Mouse (Mus musculus): ENCODE data around the gene Pde6h. TPM values are rescaled to one million over a fixed set of nuclear protein-coding genes. Genes with fewer than 3 reads are reported as not detected.

The Pde6h gene
- polyA plus RNA-seq, 1 experiment from 2014 or later: not detected

- Histone ChIP-seq H3K9ac (replicated peaks; ENCODE audit: low read length) (no peak overlapping the region), H3K36me3 (ENCODE audit: control insufficient read depth, insufficient read depth, low read length) (no peaks in the 10 kb centered on the region), H3K9me3 (ENCODE audit: control insufficient read depth, low read length) (no peaks in the 10 kb centered on the region), H3K4me1 (ENCODE audit: control insufficient read depth, insufficient read depth, low read length) (peaks cover 4% of the 10 kb centered on the region; the same call in 1 of the 2 replicates), H3K27me3 (ENCODE audit: control insufficient read depth, insufficient read depth, low read length) (no peaks in the 10 kb centered on the region), H3K27ac (replicated peaks; ENCODE audit: low read depth, low read length) (no peak overlapping the region), H3K4me2 (ENCODE audit: low read length) (no peak overlapping the region), H3K4me3 (replicated peaks; ENCODE audit: low read depth, low read length) (no peak overlapping the region)
- DNase-seq (no peak), ATAC-seq (ENCODE audit: low FRiP score, low TSS enrichment) (no peak)
- 61% methylated on average over 7 of the region's 7 CpGs for WGBS
Measured at GRCm38 (mm10) chr6:136934068-136934467, 10.4 kb downstream of the Pde6h start.

GRCm38 (mm10) chr6:136935233-136935632 lies 11.6 kb downstream of the Pde6h start:
- Histone ChIP-seq H3K36me3 (ENCODE audit: control insufficient read depth, insufficient read depth, low read length) (no peaks in the 10 kb centered on the region), H3K4me2 (ENCODE audit: low read length) (no peak overlapping the region), H3K27ac (replicated peaks; ENCODE audit: low read depth, low read length) (no peak overlapping the region), H3K9ac (replicated peaks; ENCODE audit: low read length) (no peak overlapping the region), H3K4me3 (replicated peaks; ENCODE audit: low read depth, low read length) (no peak overlapping the region), H3K4me1 (ENCODE audit: control insufficient read depth, insufficient read depth, low read length) (peaks cover 4% of the 10 kb centered on the region; the same call in 1 of the 2 replicates), H3K9me3 (ENCODE audit: control insufficient read depth, low read length) (no peaks in the 10 kb centered on the region), H3K27me3 (ENCODE audit: control insufficient read depth, insufficient read depth, low read length) (no peaks in the 10 kb centered on the region)
- DNase-seq (peak; percentile 59), ATAC-seq (ENCODE audit: low FRiP score, low TSS enrichment) (no peak)
- WGBS: 64% methylated on average over 3 of the region's 3 CpGs

GRCm38 (mm10) chr6:136936361-136936760 lies 12.7 kb downstream of the Pde6h start:
- Histone ChIP-seq H3K4me2 (ENCODE audit: low read length) (no peak overlapping the region), H3K9ac (replicated peaks; ENCODE audit: low read length) (no peak overlapping the region), H3K27ac (replicated peaks; ENCODE audit: low read depth, low read length) (no peak overlapping the region), H3K9me3 (ENCODE audit: control insufficient read depth, low read length) (no peaks in the 10 kb centered on the region), H3K4me1 (ENCODE audit: control insufficient read depth, insufficient read depth, low read length) (peaks cover 5% of the 10 kb centered on the region; the same call in 1 of the 2 replicates), H3K27me3 (ENCODE audit: control insufficient read depth, insufficient read depth, low read length) (no peaks in the 10 kb centered on the region), H3K4me3 (replicated peaks; ENCODE audit: low read depth, low read length) (no peak overlapping the region), H3K36me3 (ENCODE audit: control insufficient read depth, insufficient read depth, low read length) (no peaks in the 10 kb centered on the region)
- ATAC-seq (ENCODE audit: low FRiP score, low TSS enrichment): no peak
- 87% methylated on average over 9 of the region's 9 CpGs for WGBS
- DNase-seq: no peak

GRCm38 (mm10) chr6:136937117-136937516 lies 13.5 kb downstream of the Pde6h start:
- H3K27me3 ChIP-seq (ENCODE audit: control insufficient read depth, insufficient read depth, low read length): no peaks in the 10 kb centered on the region
- peaks cover 7% of the 10 kb centered on the region; the same call in 1 of the 2 replicates for H3K4me1 ChIP-seq (ENCODE audit: control insufficient read depth, insufficient read depth, low read length)
- ATAC-seq (ENCODE audit: low FRiP score, low TSS enrichment): no peak
- H3K36me3 ChIP-seq (ENCODE audit: control insufficient read depth, insufficient read depth, low read length): no peaks in the 10 kb centered on the region
- no peaks in the 10 kb centered on the region for H3K9me3 ChIP-seq (ENCODE audit: control insufficient read depth, low read length)
- H3K4me3 ChIP-seq (replicated peaks; ENCODE audit: low read depth, low read length): no peak overlapping the region
- 89% methylated on average over 3 of the region's 3 CpGs for WGBS
- no peak overlapping the region for H3K9ac ChIP-seq (replicated peaks; ENCODE audit: low read length)
- H3K4me2 ChIP-seq (ENCODE audit: low read length): no peak overlapping the region
- no peak for DNase-seq
- no peak overlapping the region for H3K27ac ChIP-seq (replicated peaks; ENCODE audit: low read depth, low read length)

GRCm38 (mm10) chr6:136938331-136939126 lies 14.9 kb downstream of the Pde6h start:
- Histone ChIP-seq H3K9me3 (ENCODE audit: control insufficient read depth, low read length) (no peaks in the 10 kb centered on the region), H3K4me2 (ENCODE audit: low read length) (no peak overlapping the region), H3K4me1 (ENCODE audit: control insufficient read depth, insufficient read depth, low read length) (peaks cover 7% of the 10 kb centered on the region; the same call in 1 of the 2 replicates), H3K4me3 (replicated peaks; ENCODE audit: low read depth, low read length) (no peak overlapping the region), H3K36me3 (ENCODE audit: control insufficient read depth, insufficient read depth, low read length) (no peaks in the 10 kb centered on the region), H3K27ac (replicated peaks; ENCODE audit: low read depth, low read length) (no peak overlapping the region), H3K27me3 (ENCODE audit: control insufficient read depth, insufficient read depth, low read length) (no peaks in the 10 kb centered on the region), H3K9ac (replicated peaks; ENCODE audit: low read length) (no peak overlapping the region)
- ATAC-seq (ENCODE audit: low FRiP score, low TSS enrichment): no peak
- 83% methylated on average over 18 of the region's 18 CpGs for WGBS
- DNase-seq: no peak

GRCm38 (mm10) chr6:136939326-136940187 lies 15.9 kb downstream of the Pde6h start:
- ATAC-seq (ENCODE audit: low FRiP score, low TSS enrichment) (no peak), DNase-seq (no peak)
- no peaks in the 10 kb centered on the region for H3K9me3 ChIP-seq (ENCODE audit: control insufficient read depth, low read length)
- H3K27me3 ChIP-seq (ENCODE audit: control insufficient read depth, insufficient read depth, low read length): no peaks in the 10 kb centered on the region
- H3K27ac ChIP-seq (replicated peaks; ENCODE audit: low read depth, low read length): no peak overlapping the region
- peaks cover 7% of the 10 kb centered on the region; the same call in 1 of the 2 replicates for H3K4me1 ChIP-seq (ENCODE audit: control insufficient read depth, insufficient read depth, low read length)
- H3K9ac ChIP-seq (replicated peaks; ENCODE audit: low read length): no peak overlapping the region
- H3K4me2 ChIP-seq (ENCODE audit: low read length): no peak overlapping the region
- no peak overlapping the region for H3K4me3 ChIP-seq (replicated peaks; ENCODE audit: low read depth, low read length)
- WGBS: 69% methylated on average over 14 of the region's 14 CpGs
- no peaks in the 10 kb centered on the region for H3K36me3 ChIP-seq (ENCODE audit: control insufficient read depth, insufficient read depth, low read length)

- ATAC-seq (ENCODE audit: low FRiP score, low TSS enrichment) (no peak), DNase-seq (no peak)
- no peaks in the 10 kb centered on the region for H3K27me3 ChIP-seq (ENCODE audit: control insufficient read depth, insufficient read depth, low read length)
- 86% methylated on average over 11 of the region's 11 CpGs for WGBS
- no peaks in the 10 kb centered on the region for H3K36me3 ChIP-seq (ENCODE audit: control insufficient read depth, insufficient read depth, low read length)
- H3K4me1 ChIP-seq (ENCODE audit: control insufficient read depth, insufficient read depth, low read length): peaks cover 5% of the 10 kb centered on the region; the same call in 1 of the 2 replicates
- H3K4me3 ChIP-seq (replicated peaks; ENCODE audit: low read depth, low read length): no peak overlapping the region
- H3K9me3 ChIP-seq (ENCODE audit: control insufficient read depth, low read length): no peaks in the 10 kb centered on the region
- H3K9ac ChIP-seq (replicated peaks; ENCODE audit: low read length): no peak overlapping the region
- H3K27ac ChIP-seq (replicated peaks; ENCODE audit: low read depth, low read length): no peak overlapping the region
- no peak overlapping the region for H3K4me2 ChIP-seq (ENCODE audit: low read length)
Measured at GRCm38 (mm10) chr6:136940188-136940960, 16.7 kb downstream of the Pde6h start.
